In genomic region chr17:49563830-49564470, GRCm38 (mm10) we compare ENCODE assay signal across 7 mouse cellular contexts. TPM values are rescaled to one million over a fixed set of nuclear protein-coding genes. Genes with fewer than 3 reads are reported as not detected.
DNase-seq lines count a peak whose midpoint lies in the region; ATAC-seq lines count a peak whose summit lies in the region.

TSS of gene Daam2 (minus strand) at chr17:49564343.

- peak within 1 kb of the TSS; percentile 68 for H3K9ac ChIP-seq in forebrain, embryonic 11.5 days (ENCODE audit: low read length)
- peak within 1 kb of the TSS; percentile 80 for H3K9ac ChIP-seq in heart, embryonic 14.5 days (ENCODE audit: low read length)
- H3K9ac ChIP-seq in liver, embryonic 12.5 days, result peak within 1 kb of the TSS; percentile 18; the same call in 1 of the 2 replicates
- peak within 1 kb of the TSS; percentile 35; the same call in 1 of the 2 replicates for H3K9ac ChIP-seq in neural tube, embryonic 14.5 days (replicated peaks; ENCODE audit: low read depth, low read length)

- no peaks in the 10 kb centered on the region for H3K9me3 ChIP-seq in forebrain, embryonic 11.5 days (ENCODE audit: control insufficient read depth, low read length)
- H3K9me3 ChIP-seq in heart, embryonic 14.5 days (ENCODE audit: control insufficient read depth, low read length), result no peaks in the 10 kb centered on the region
- H3K9me3 ChIP-seq in liver, embryonic 12.5 days (replicated peaks), result no peaks in the 10 kb centered on the region
- no peaks in the 10 kb centered on the region for H3K9me3 ChIP-seq in neural tube, embryonic 14.5 days (ENCODE audit: control insufficient read depth, low read length)

- peak within 1 kb of the TSS; percentile 41 for H3K4me3 ChIP-seq in forebrain, embryonic 11.5 days (ENCODE audit: low read depth, low read length)
- peak within 1 kb of the TSS; percentile 56 to 66 for H3K4me3 ChIP-seq in heart, embryonic 14.5 days (ENCODE audit: control insufficient read depth in 1 of 2, insufficient read depth in 1 of 2, low read depth in 1 of 2, low read length in 2 of 2)
- H3K4me3 ChIP-seq in liver, embryonic 12.5 days, result peak within 1 kb of the TSS; percentile 30
- H3K4me3 ChIP-seq in neural tube, embryonic 14.5 days (ENCODE audit: low read depth, low read length), result peak within 1 kb of the TSS; percentile 37

- no peaks in the 10 kb centered on the region for H3K36me3 ChIP-seq in forebrain, embryonic 11.5 days (ENCODE audit: control insufficient read depth, insufficient read depth, low read length)
- H3K36me3 ChIP-seq in heart, embryonic 14.5 days (ENCODE audit: control insufficient read depth, insufficient read depth, low read length), result no peaks in the 10 kb centered on the region
- no peaks in the 10 kb centered on the region for H3K36me3 ChIP-seq in liver, embryonic 12.5 days
- no peaks in the 10 kb centered on the region for H3K36me3 ChIP-seq in neural tube, embryonic 14.5 days (ENCODE audit: control insufficient read depth, insufficient read depth, low read length)

- WGBS in forebrain, embryonic 11.5 days, result 4% methylated on average over 38 of the region's 38 CpGs
- WGBS in heart, embryonic 14.5 days, result 1% methylated on average over 38 of the region's 38 CpGs
- 7% methylated on average over 38 of the region's 38 CpGs for WGBS in liver, embryonic 12.5 days (ENCODE audit: insufficient replicate concordance)
- 4% methylated on average over 38 of the region's 38 CpGs for WGBS in neural tube, embryonic 14.5 days

- peak; percentile 87 for ATAC-seq in forebrain, embryonic 11.5 days (replicated peaks; ENCODE audit: low FRiP score)
- peak; percentile 84 for ATAC-seq in heart, embryonic 14.5 days (ENCODE audit: insufficient number of reproducible peaks, insufficient read depth, low FRiP score, low read depth)
- ATAC-seq in liver, embryonic 12.5 days, result no peak
- peak; percentile 94 for ATAC-seq in neural tube, embryonic 14.5 days (ENCODE audit: low read depth)

- peak within 1 kb of the TSS; percentile 85 for H3K4me2 ChIP-seq in forebrain, embryonic 11.5 days (ENCODE audit: low read depth, low read length, severe bottlenecking)
- H3K4me2 ChIP-seq in heart, embryonic 14.5 days (ENCODE audit: low read length), result peak within 1 kb of the TSS; percentile 70
- peak within 1 kb of the TSS; percentile 55 for H3K4me2 ChIP-seq in liver, embryonic 12.5 days
- peak within 1 kb of the TSS; percentile 68 for H3K4me2 ChIP-seq in neural tube, embryonic 14.5 days (ENCODE audit: low read depth, low read length)

- peaks cover 5% of the 10 kb centered on the region; the same call in 1 of the 2 replicates for H3K4me1 ChIP-seq in forebrain, embryonic 11.5 days (replicated peaks; ENCODE audit: control insufficient read depth, insufficient read depth, low read length)
- peaks cover 9 to 14% of the 10 kb centered on the region in 2 experiments for H3K4me1 ChIP-seq in heart, embryonic 14.5 days (ENCODE audit: control insufficient read depth in 2 of 2, insufficient read depth in 2 of 2, low read length in 2 of 2)
- H3K4me1 ChIP-seq in liver, embryonic 12.5 days, result no peaks in the 10 kb centered on the region
- H3K4me1 ChIP-seq in neural tube, embryonic 14.5 days (ENCODE audit: control insufficient read depth, insufficient read depth, low read length), result peaks cover 4% of the 10 kb centered on the region; the same call in 1 of the 2 replicates

- H3K27ac ChIP-seq in forebrain, embryonic 11.5 days (ENCODE audit: low read depth, low read length), result no peak within 1 kb of the TSS
- H3K27ac ChIP-seq in heart, embryonic 14.5 days (replicated peaks in 1 of 2; ENCODE audit: control insufficient read depth in 1 of 2, insufficient read depth in 1 of 2, low read depth in 2 of 2, low read length in 2 of 2), result peak within 1 kb of the TSS; percentile 74 to 86
- no peak within 1 kb of the TSS for H3K27ac ChIP-seq in liver, embryonic 12.5 days
- no peak within 1 kb of the TSS; the same call in 1 of the 2 replicates for H3K27ac ChIP-seq in neural tube, embryonic 14.5 days (ENCODE audit: low read depth, low read length)

- H3K27me3 ChIP-seq in forebrain, embryonic 11.5 days (ENCODE audit: control insufficient read depth, insufficient read depth, low read length), result no peaks in the 10 kb centered on the region; the same call in 1 of the 2 replicates
- H3K27me3 ChIP-seq in heart, embryonic 14.5 days (ENCODE audit: control insufficient read depth, insufficient read depth, low read length), result no peaks in the 10 kb centered on the region
- peaks cover 53% of the 10 kb centered on the region for H3K27me3 ChIP-seq in liver, embryonic 12.5 days (replicated peaks)
- no peaks in the 10 kb centered on the region for H3K27me3 ChIP-seq in neural tube, embryonic 14.5 days (ENCODE audit: control insufficient read depth, insufficient read depth, low read length)

- peak; percentile 85 for DNase-seq in cerebellum, adult 11 months
- DNase-seq in forebrain, embryonic 11.5 days (ENCODE audit: low spot score), result peak; percentile 82
- DNase-seq in kidney, postnatal 10 days, result peak; percentile 92
- DNase-seq in urinary bladder, postnatal 25 days (ENCODE audit: low spot score), result peak; percentile 61

RNA-seq across cellular contexts. Expression of gene Daam2, which starts in this region (rescaled TPM):
- polyA plus RNA-seq in forebrain, embryonic 11.5 days (2014; fragmentation: Nextera tagmentation; extraction: Ambion mirVana), result 1.5 and 1.9 TPM in 2 replicates
- 3.7 and 4.7 TPM in 2 replicates for polyA plus RNA-seq in heart, embryonic 14.5 days (2014; fragmentation: Nextera tagmentation; extraction: Ambion mirVana)
- polyA plus RNA-seq in liver, embryonic 12.5 days (2016; fragmentation: Nextera tagmentation; extraction: Ambion mirVana), result 1.1 TPM in 2 replicates
- 6.0 and 6.9 TPM in 2 replicates for polyA plus RNA-seq in neural tube, embryonic 14.5 days (2014; fragmentation: Nextera tagmentation; extraction: Ambion mirVana)

Comparison
In these comparisons a context has a peak if more than half of its experiments do, and no peak if none do; other contexts are left out.
1. H3K27ac ChIP-seq: peak in heart, embryonic 14.5 days (2 of 2); none in forebrain, embryonic 11.5 days (single experiment), liver, embryonic 12.5 days (single experiment) and neural tube, embryonic 14.5 days (single experiment).
2. H3K9ac ChIP-seq: peak in every context shown above with its lines; median percentile 80 in heart, embryonic 14.5 days; 68 in forebrain, embryonic 11.5 days; 35 in neural tube, embryonic 14.5 days; 18 in liver, embryonic 12.5 days.
3. Peak in every context shown above with its lines, with median percentiles within 50 percentile points of each other: DNase-seq, H3K4me2 ChIP-seq and H3K4me3 ChIP-seq.